Mouse (Mus musculus) myocyte (in vitro differentiated cells): ENCODE data around the gene Drc7.

Source experiments
- CEBPB ChIP-seq: IDR thresholded peaks from 2 replicates; pipeline ENCODE4 v1.6.1; 2011; ENCODE audit warnings: mild to moderate bottlenecking, moderate library complexity; ENCODE audit not compliant: poor library complexity, insufficient read depth, severe bottlenecking
- POLR2A ChIP-seq: IDR thresholded peaks from one replicate; pipeline ENCODE4 v1.6.1; 2011; ENCODE audit warnings: low read depth, mild to moderate bottlenecking, control low read depth, moderate library complexity; ENCODE audit not compliant: insufficient read length

- TF ChIP-seq CEBPB (no peak), POLR2A (no peak)
Measured at GRCm38 (mm10) chr8:95056414-95056813, 1.5 kb downstream of the Drc7 start.
